Mouse (Mus musculus) lung, adult 2 months (tissue): Measurements from ENCODE around the gene Uvrag. TPM values are rescaled to one million over a fixed set of nuclear protein-coding genes. Genes with fewer than 3 reads are reported as not detected.

Experiments used
- DNase-seq: peaks from one replicate; pipeline ENCODE4 v3.0.0; 2022
- H3K4me1 ChIP-seq: fragments of 200-500 bp; 2 replicates; pipeline ENCODE4 v1.6.1; 2011; ENCODE audit warnings: low read length; ENCODE audit not compliant: control insufficient read depth, insufficient read depth
- H3K4me3 ChIP-seq: fragments of 200-500 bp; replicated peaks from 2 replicates; pipeline ENCODE3; 2011; ENCODE audit warnings: low read depth, mild to moderate bottlenecking, control low read depth, low read length; ENCODE audit errors: extremely low read depth
- CTCF ChIP-seq: fragments of 200-500 bp; IDR thresholded peaks from 2 replicates; pipeline ENCODE4 v1.5.1; 2011; ENCODE audit warnings: mild to moderate bottlenecking, low read length, control low read depth; ENCODE audit not compliant: insufficient read depth
- POLR2A ChIP-seq: fragments of 200-500 bp; IDR thresholded peaks from 2 replicates; pipeline ENCODE4 v1.6.1; 2011; ENCODE audit warnings: low read depth, mild to moderate bottlenecking, control low read depth, low read length, borderline replicate concordance; ENCODE audit errors: extremely low read depth
- WGBS: fragments of 180-500 bp; shearing (Covaris S2); methylation state at CpG from one replicate; pipeline ENCODE4 v1.1.7; 2018; 5-methylcytosine and 5-hydroxymethylcytosine counted together
- polyA plus RNA-seq: library from polyadenylated mRNA; depleted of rRNA; stranded (reverse); fragments of >200 nt; gene quantifications from 2 replicates; pipeline ENCODE4 v1.2.3, GENCODE M21; 2012

The Uvrag gene
- polyA plus RNA-seq, 1 experiment, result 35.4 TPM

GRCm38 (mm10) chr7:99146011-99146410, 5.1 kb upstream of the Uvrag start:
- peak; percentile 31 for DNase-seq
- WGBS, result 23% methylated on average over 7 of the region's 7 CpGs
- Histone ChIP-seq H3K4me1 (peaks cover 10% of the 10 kb centered on the region), H3K4me3 (no peak overlapping the region)
- no peak for TF ChIP-seq CTCF
- TF ChIP-seq POLR2A, result no peak; the same call in 1 of the 2 replicates

- TF ChIP-seq POLR2A, result no peak
- TF ChIP-seq CTCF, result no peak
- Histone ChIP-seq H3K4me1 (peaks cover 10% of the 10 kb centered on the region), H3K4me3 (no peak overlapping the region)
- no peak for DNase-seq
- 62% methylated on average over 11 of the region's 11 CpGs for WGBS
Measured at GRCm38 (mm10) chr7:99144616-99145015, 3.7 kb upstream of the Uvrag start.

GRCm38 (mm10) chr7:99143244-99143643, 2.3 kb upstream of the Uvrag start:
- Histone ChIP-seq H3K4me1 (peaks cover 13% of the 10 kb centered on the region), H3K4me3 (no peak overlapping the region)
- no peak for TF ChIP-seq POLR2A
- TF ChIP-seq CTCF, result no peak
- 63% methylated on average over 3 of the region's 3 CpGs for WGBS
- DNase-seq, result no peak

GRCm38 (mm10) chr7:99141919-99142606, 1.1 kb upstream of the Uvrag start:
- 31% methylated on average over 12 of the region's 12 CpGs for WGBS
- TF ChIP-seq CTCF, result no peak
- TF ChIP-seq POLR2A, result no peak
- Histone ChIP-seq H3K4me1 (peaks cover 13% of the 10 kb centered on the region), H3K4me3 (no peak overlapping the region)
- no peak for DNase-seq

GRCm38 (mm10) chr7:99140511-99140910, 430 bp downstream of the Uvrag start:
- 2% methylated on average over 39 of the region's 39 CpGs for WGBS
- TF ChIP-seq CTCF (no peak), POLR2A (no peak)
- H3K4me1 ChIP-seq, result peaks cover 6% of the 10 kb centered on the region
- H3K4me3 ChIP-seq, result peak overlapping the region; percentile 78
- DNase-seq, result no peak

- peaks cover 5% of the 10 kb centered on the region for H3K4me1 ChIP-seq
- H3K4me3 ChIP-seq, result peak overlapping the region; percentile 78
- peak; percentile 43 for DNase-seq
- TF ChIP-seq CTCF, result no peak
- TF ChIP-seq POLR2A, result no peak
- WGBS, result 0% methylated on average over 13 of the region's 13 CpGs
Measured at GRCm38 (mm10) chr7:99139841-99140491, 975 bp downstream of the Uvrag start.

- no peak overlapping the region for H3K4me3 ChIP-seq
- WGBS, result 98% methylated on average over 4 of the region's 4 CpGs
- H3K4me1 ChIP-seq, result peaks cover 20% of the 10 kb centered on the region
- DNase-seq, result no peak
- no peak for TF ChIP-seq POLR2A
- no peak for TF ChIP-seq CTCF
Measured at GRCm38 (mm10) chr7:99137541-99137940, 3.4 kb downstream of the Uvrag start.

- TF ChIP-seq CTCF (no peak), POLR2A (no peak)
- Histone ChIP-seq H3K4me1 (peaks cover 26% of the 10 kb centered on the region), H3K4me3 (no peak overlapping the region)
- WGBS, result 69% methylated on average over 6 of the region's 6 CpGs
- no peak for DNase-seq
Measured at GRCm38 (mm10) chr7:99136789-99137188, 4.2 kb downstream of the Uvrag start.

GRCm38 (mm10) chr7:99133811-99134402, 7.0 kb downstream of the Uvrag start:
- H3K4me1 ChIP-seq, result peaks cover 32% of the 10 kb centered on the region
- TF ChIP-seq CTCF (no peak), POLR2A (no peak)
- no peak for DNase-seq
- peak overlapping the region; percentile 5 for H3K4me3 ChIP-seq
- WGBS, result 20% methylated on average over 8 of the region's 8 CpGs
